Mouse (Mus musculus): ENCODE results near the gene 4933402N22Rik.
"Not testable (repeated sequence)": the region's sequence is repeated elsewhere in the genome, so short reads cannot be mapped to it uniquely, and the experiment has no call there.

Gene 4933402N22Rik

GRCm38 (mm10) chr5:11917743-11918142 lies at the start of gene 4933402N22Rik:
Gene 4933402N22Rik, plus strand, starts transcription at chr5:11918043.
- DNase-seq (ENCODE audit: low spot score): not testable (repeated sequence)

GRCm38 (mm10) chr5:11923790-11924189 lies 5.9 kb downstream of the 4933402N22Rik start:
- DNase-seq (ENCODE audit: low spot score): not testable (repeated sequence)

All from T-cell, adult 2 months (primary cell).